In the genomic region with DNA sequence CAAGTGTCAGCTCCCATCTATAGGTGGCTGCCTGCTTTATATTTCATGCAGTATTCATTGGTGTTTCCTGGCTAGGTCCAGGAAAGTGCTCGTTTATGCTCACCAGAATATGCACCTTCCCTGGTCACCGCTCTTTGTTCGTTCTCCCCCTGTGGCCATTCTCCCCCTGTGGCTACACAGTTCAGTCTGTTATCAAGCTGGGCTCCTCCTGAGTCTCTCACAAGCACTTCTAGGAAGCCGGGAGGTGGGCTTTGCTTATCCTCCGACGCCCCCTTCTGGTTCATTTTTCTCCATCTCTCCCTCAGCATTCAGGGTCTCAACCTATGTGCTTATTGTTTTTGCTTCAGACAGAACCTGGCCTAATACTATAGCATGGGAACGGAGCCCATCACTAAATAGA, we compare ENCODE assay signal across 10 mouse cellular contexts. TPM values are rescaled to one million over a fixed set of nuclear protein-coding genes. Genes with fewer than 3 reads are reported as not detected.
A peak's percentile ranks its signal among the peaks of the same experiment; 100 is the strongest.
DNase-seq lines count a peak whose midpoint lies in the region; ATAC-seq and TF ChIP-seq lines count a peak whose summit lies in the region.
"Had no signal": no experiment of that assay in that cellular context is flagged by ENCODE, and none has a peak within 500 bp of the region (broad histone marks: within the 10 kb centered on the region; RNA-seq: fewer than 3 reads in every experiment).

No protein-coding gene starts in this region.

- peak; percentile 67 for TF ChIP-seq CTCF in hindbrain, postnatal 0 days (IDR thresholded peaks at IDR 0.05; ENCODE audit: low read depth)
- no peak for TF ChIP-seq CTCF in gastrocnemius, adult 2 months (IDR thresholded peaks at IDR 0.05)
- TF ChIP-seq CTCF in kidney, adult 2 months (conservative IDR thresholded peaks at IDR 0.05; ENCODE audit: insufficient read depth, insufficient read length, low read depth, low read length), result no peak

- 4% methylated on average over 7 of the region's 7 CpGs for WGBS in embryonic facial prominence, embryonic 11.5 days
- 1% methylated on average over 7 of the region's 7 CpGs for WGBS in hindbrain, postnatal 0 days
- 2% methylated on average over 7 of the region's 7 CpGs for WGBS in neural tube, embryonic 15.5 days
- 8% methylated on average over 7 of the region's 7 CpGs for WGBS in kidney, adult 2 months

- H3K4me3 ChIP-seq in embryonic facial prominence, embryonic 11.5 days (ENCODE audit: low read depth, low read length), result no peak overlapping the region
- H3K4me3 ChIP-seq in hindbrain, postnatal 0 days (ENCODE audit: low read length), result no peak overlapping the region
- no peak overlapping the region for H3K4me3 ChIP-seq in neural tube, embryonic 15.5 days (replicated peaks)
- no peak overlapping the region for H3K4me3 ChIP-seq in gastrocnemius, adult 2 months
- H3K4me3 ChIP-seq in kidney, adult 2 months (ENCODE audit: insufficient read depth, low read depth, low read length), result no peak overlapping the region
- H3K4me3 ChIP-seq: liver, embryonic 15.5 days had no signal

- H3K27ac ChIP-seq in embryonic facial prominence, embryonic 11.5 days (replicated peaks; ENCODE audit: low read depth, low read length), result no peak overlapping the region
- no peak overlapping the region for H3K27ac ChIP-seq in hindbrain, postnatal 0 days
- H3K27ac ChIP-seq in neural tube, embryonic 15.5 days (replicated peaks), result no peak overlapping the region
- no peak overlapping the region for H3K27ac ChIP-seq in gastrocnemius, adult 2 months
- no peak overlapping the region for H3K27ac ChIP-seq in kidney, adult 2 months (ENCODE audit: insufficient read depth, low read depth, low read length)
- H3K27ac ChIP-seq: liver, embryonic 15.5 days had no signal

- H3K9ac ChIP-seq in embryonic facial prominence, embryonic 11.5 days (replicated peaks; ENCODE audit: low read length), result no peak overlapping the region
- no peak overlapping the region for H3K9ac ChIP-seq in hindbrain, postnatal 0 days (replicated peaks; ENCODE audit: low read length)
- H3K9ac ChIP-seq in neural tube, embryonic 15.5 days (replicated peaks), result no peak overlapping the region
- H3K9ac ChIP-seq: liver, embryonic 15.5 days had no signal

- H3K36me3 ChIP-seq in embryonic facial prominence, embryonic 11.5 days (replicated peaks; ENCODE audit: control insufficient read depth, insufficient read depth, low read depth, low read length), result no peaks in the 10 kb centered on the region
- H3K36me3 ChIP-seq in hindbrain, postnatal 0 days (ENCODE audit: insufficient read depth, low read length), result no peaks in the 10 kb centered on the region
- no peaks in the 10 kb centered on the region for H3K36me3 ChIP-seq in neural tube, embryonic 15.5 days
- no peaks in the 10 kb centered on the region for H3K36me3 ChIP-seq in kidney, adult 2 months (ENCODE audit: control insufficient read depth, insufficient read depth, low read length)
- H3K36me3 ChIP-seq: liver, embryonic 15.5 days had no signal

- intact Hi-C loops in left cerebral cortex, postnatal 10 days (cut with DNase I), result loop anchor here (5.0 to 10.0 kb wide), 4 partner anchors 113 to 1710 kb away; no protein-coding TSS in a partner anchor
- intact Hi-C loops in left cerebral cortex, postnatal 36 days (cut with DNase I), result loop anchor here (5.0 kb wide), 1 partner anchor 248 kb away; no protein-coding TSS in a partner anchor
- intact Hi-C loops in gastrocnemius, adult 2 months (cut with DNase I), result loop anchor here (5.0 kb wide), 1 partner anchor 108 kb away; no protein-coding TSS in a partner anchor

- H3K9me3 ChIP-seq in embryonic facial prominence, embryonic 11.5 days (replicated peaks; ENCODE audit: control insufficient read depth, low read length), result no peaks in the 10 kb centered on the region
- no peaks in the 10 kb centered on the region for H3K9me3 ChIP-seq in hindbrain, postnatal 0 days (ENCODE audit: low read length)
- H3K9me3 ChIP-seq in neural tube, embryonic 15.5 days (replicated peaks), result no peaks in the 10 kb centered on the region
- H3K9me3 ChIP-seq: liver, embryonic 15.5 days had no signal

- H3K4me2 ChIP-seq in embryonic facial prominence, embryonic 11.5 days (ENCODE audit: low read depth, low read length), result no peak overlapping the region; the same call in 1 of the 2 replicates
- peak overlapping the region; percentile 27; the same call in 1 of the 2 replicates for H3K4me2 ChIP-seq in hindbrain, postnatal 0 days (ENCODE audit: low read depth, low read length)
- peak overlapping the region; percentile 38; the same call in 1 of the 2 replicates for H3K4me2 ChIP-seq in neural tube, embryonic 15.5 days
- H3K4me2 ChIP-seq: liver, embryonic 15.5 days had no signal

- ATAC-seq in embryonic facial prominence, embryonic 11.5 days (replicated peaks; ENCODE audit: insufficient number of reproducible peaks, low FRiP score, low TSS enrichment, low read depth), result peak; percentile 49
- ATAC-seq in hindbrain, postnatal 0 days, result peak; percentile 71; the same call in 1 of the 2 replicates
- peak; percentile 73; the same call in 1 of the 2 replicates for ATAC-seq in neural tube, embryonic 15.5 days (ENCODE audit: low FRiP score)

- H3K4me1 ChIP-seq in embryonic facial prominence, embryonic 11.5 days (ENCODE audit: control insufficient read depth, insufficient read depth, low read length), result no peaks in the 10 kb centered on the region
- no peaks in the 10 kb centered on the region for H3K4me1 ChIP-seq in hindbrain, postnatal 0 days (ENCODE audit: insufficient read depth, low read length)
- peaks cover 14% of the 10 kb centered on the region for H3K4me1 ChIP-seq in neural tube, embryonic 15.5 days
- no peaks in the 10 kb centered on the region for H3K4me1 ChIP-seq in kidney, adult 2 months (ENCODE audit: control insufficient read depth, insufficient read depth, low read length)
- H3K4me1 ChIP-seq: liver, embryonic 15.5 days had no signal

- no peak for TF ChIP-seq POLR2A in kidney, adult 2 months (IDR thresholded peaks at IDR 0.05; ENCODE audit: low read depth, low read length)

- peaks cover 2% of the 10 kb centered on the region; the same call in 1 of the 2 replicates for H3K27me3 ChIP-seq in embryonic facial prominence, embryonic 11.5 days (ENCODE audit: control insufficient read depth, insufficient read depth, low read length)
- no peaks in the 10 kb centered on the region for H3K27me3 ChIP-seq in hindbrain, postnatal 0 days (ENCODE audit: insufficient read depth, low read length)
- peaks cover 24% of the 10 kb centered on the region for H3K27me3 ChIP-seq in neural tube, embryonic 15.5 days (replicated peaks)
- no peaks in the 10 kb centered on the region for H3K27me3 ChIP-seq in kidney, adult 2 months (replicated peaks; ENCODE audit: control insufficient read depth, insufficient read depth, low read length)

- DNase-seq in left cerebral cortex, postnatal 10 days (ENCODE audit: extremely low spot score in 1 of 2, low spot score in 2 of 2), result peak; percentile 36 to 42
- no peak for DNase-seq in left cerebral cortex, postnatal 36 days (ENCODE audit: low spot score in 2 of 2)
- peak; percentile 84 for DNase-seq in embryonic facial prominence, embryonic 11.5 days (ENCODE audit: low spot score)
- DNase-seq in hindbrain, postnatal 0 days (ENCODE audit: low spot score), result peak; percentile 91
- no peak for DNase-seq in spleen, postnatal 14 days (ENCODE audit: low spot score in 2 of 2)
- no peak for DNase-seq in gastrocnemius, adult 2 months
- no peak for DNase-seq in kidney, adult 2 months

RNA-seq across cellular contexts. Expression of a gene that starts 6.9 kb away (rescaled TPM):
- total RNA-seq in left cerebral cortex, postnatal 10 days (2021), result 1 to 10 TPM; 7.8 to 7.9 TPM
- total RNA-seq in left cerebral cortex, postnatal 36 days (2021), result 1 to 10 TPM; 6.0 to 6.8 TPM
- polyA plus RNA-seq in embryonic facial prominence, embryonic 11.5 days (2014; fragmentation: Nextera tagmentation; extraction: Ambion mirVana), result 30.9 and 31.0 TPM in 2 replicates
- total RNA-seq in hindbrain, postnatal 0 days (2014; rRNA removed), result 46.0 and 52.7 TPM in 2 replicates
- polyA plus RNA-seq in hindbrain, postnatal 0 days (2015; fragmentation: Nextera tagmentation; extraction: Ambion mirVana), result 12.9 and 13.5 TPM in 2 replicates
- polyA plus RNA-seq in neural tube, embryonic 15.5 days (2015; fragmentation: Nextera tagmentation; extraction: Ambion mirVana), result 13.7 and 13.9 TPM in 2 replicates
- under 1 TPM in 1 of 2 experiments, not detected in 1; 0.17 TPM for total RNA-seq in gastrocnemius, adult 2 months (2021)
- 0.17 and 0.37 TPM in 2 replicates for polyA plus RNA-seq in kidney, adult 2 months (2012; rRNA removed)
- total RNA-seq: hematopoietic stem cell, adult 5-6 weeks had no signal

Comparison
In these comparisons a context has a peak if more than half of its experiments do, and no peak if none do; other contexts are left out.
1. DNase-seq: peak in left cerebral cortex, postnatal 10 days (2 of 2), embryonic facial prominence, embryonic 11.5 days (single experiment) and hindbrain, postnatal 0 days (single experiment); none in left cerebral cortex, postnatal 36 days (0 of 2), spleen, postnatal 14 days (0 of 2), gastrocnemius, adult 2 months (single experiment) and kidney, adult 2 months (single experiment).
2. RNA of a gene that starts 6.9 kb away (total RNA-seq): 46.0 to 52.7 TPM in hindbrain, postnatal 0 days, 7.8 to 7.9 TPM in left cerebral cortex, postnatal 10 days and 6.0 to 6.8 TPM in left cerebral cortex, postnatal 36 days; 0.17 TPM in gastrocnemius, adult 2 months; every median in the first group is over 4 times any median in the second.
3. Peak in every context shown above with its lines, with median percentiles within 50 percentile points of each other: ATAC-seq.